Mouse (Mus musculus) embryonic facial prominence, embryonic 11.5 days (tissue): ENCODE measurements around the gene Fbln2. TPM values are rescaled to one million over a fixed set of nuclear protein-coding genes. Genes with fewer than 3 reads are reported as not detected.

ENCODE experiments used
- ATAC-seq: fragments of 200-750 bp; cut with Nextera tagmentation; replicated peaks from 2 replicates; pipeline ENCODE4 v1.8.0; 2017; ENCODE audit warnings: low read depth; ENCODE audit not compliant: insufficient number of reproducible peaks, low FRiP score, low TSS enrichment
- DNase-seq: peaks from one replicate; pipeline ENCODE4 v3.0.0-alpha.2; 2015; ENCODE audit warnings: low spot score
- H3K27ac ChIP-seq: fragments of 300-500 bp; sonication (generic); replicated peaks from 2 replicates; pipeline ENCODE4 v1.5.1; 2014; ENCODE audit warnings: mild to moderate bottlenecking, low read depth, low read length, control low read depth
- H3K27me3 ChIP-seq: fragments of 300-500 bp; sonication (generic); 2 replicates; pipeline ENCODE4 v1.6.1; 2014; ENCODE audit warnings: mild to moderate bottlenecking, low read length, moderate library complexity, mixed read lengths; ENCODE audit not compliant: control insufficient read depth, insufficient read depth
- H3K36me3 ChIP-seq: fragments of 300-500 bp; sonication (generic); replicated peaks from 2 replicates; pipeline ENCODE4 v1.6.1; 2014; ENCODE audit warnings: low read depth, mild to moderate bottlenecking, low read length, moderate library complexity, mixed read lengths; ENCODE audit not compliant: control insufficient read depth, insufficient read depth
- H3K4me1 ChIP-seq: fragments of 300-500 bp; sonication (generic); 2 replicates; pipeline ENCODE4 v1.6.1; 2014; ENCODE audit warnings: low read length, mixed read lengths; ENCODE audit not compliant: control insufficient read depth, insufficient read depth
- H3K4me2 ChIP-seq: fragments of 300-500 bp; sonication (generic); 2 replicates; pipeline ENCODE4 v1.6.1; 2014; ENCODE audit warnings: low read depth, mild to moderate bottlenecking, control low read depth, low read length, moderate library complexity
- H3K4me3 ChIP-seq: fragments of 300-500 bp; sonication (generic); 2 replicates; pipeline ENCODE4 v1.5.1; 2014; ENCODE audit warnings: low read depth, low read length, control low read depth
- H3K9ac ChIP-seq: fragments of 300-500 bp; sonication (generic); replicated peaks from 2 replicates; pipeline ENCODE4 v1.6.1; 2014; ENCODE audit warnings: mild to moderate bottlenecking, control low read depth, low read length
- H3K9me3 ChIP-seq: fragments of 300-500 bp; sonication (generic); replicated peaks from 2 replicates; pipeline ENCODE4 v1.6.1; 2016; ENCODE audit warnings: mild to moderate bottlenecking, low read length, inconsistent platforms, mixed read lengths; ENCODE audit not compliant: control insufficient read depth
- WGBS: fragments of 180-500 bp; shearing (Covaris S2); extraction: QIAGEN DNeasy Blood & Tissue Kit; methylation state at CpG from one replicate; pipeline ENCODE4 v1.1.7; 2014; 5-methylcytosine and 5-hydroxymethylcytosine counted together
- polyA plus RNA-seq: library from polyadenylated mRNA; unstranded; fragments of >200 nt; fragmentation: Nextera tagmentation; extraction: Ambion mirVana; gene quantifications from 2 replicates; pipeline ENCODE4 v1.2.1, GENCODE M21; 2014

Fbln2 gene
- polyA plus RNA-seq, 1 experiment from 2014 or later: 61.9 TPM

DNA sequence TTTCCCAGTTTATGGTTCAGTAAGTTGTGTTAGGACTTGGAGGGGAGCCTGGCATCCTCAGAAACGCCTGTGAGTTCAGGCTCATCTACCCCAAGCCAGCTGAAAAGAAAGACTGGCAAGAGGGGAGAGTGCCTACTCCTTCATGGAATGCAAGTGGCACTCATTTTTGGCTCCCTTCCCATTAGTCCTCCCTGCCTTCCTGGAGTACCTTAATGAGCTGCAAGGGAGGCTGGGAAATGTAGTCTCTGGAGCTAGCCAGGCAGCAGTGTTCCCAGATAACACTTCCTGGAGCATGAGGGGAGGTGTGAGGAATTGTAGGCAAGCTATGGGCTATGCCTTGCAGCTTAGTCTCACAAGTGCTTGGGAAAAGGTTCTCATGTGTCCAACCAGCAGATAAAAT, 95.7 kb downstream of the Fbln2 start:
- DNase-seq (no peak), ATAC-seq (no peak)
- WGBS: 50% methylated on average over 1 of the region's 1 CpGs
- no peak overlapping the region for H3K4me3 ChIP-seq
- H3K9ac ChIP-seq: no peak overlapping the region
- H3K4me1 ChIP-seq: no peaks in the 10 kb centered on the region
- no peaks in the 10 kb centered on the region for H3K27me3 ChIP-seq
- H3K4me2 ChIP-seq: no peak overlapping the region
- no peaks in the 10 kb centered on the region for H3K36me3 ChIP-seq
- H3K27ac ChIP-seq: no peak overlapping the region
- no peaks in the 10 kb centered on the region for H3K9me3 ChIP-seq

- H3K36me3 ChIP-seq: no peaks in the 10 kb centered on the region
- WGBS: 95% methylated on average over 5 of the region's 5 CpGs
- no peak for ATAC-seq
Observed at GRCm38 (mm10) chr6:91311204-91311603, 98.9 kb downstream of the Fbln2 start.

DNA sequence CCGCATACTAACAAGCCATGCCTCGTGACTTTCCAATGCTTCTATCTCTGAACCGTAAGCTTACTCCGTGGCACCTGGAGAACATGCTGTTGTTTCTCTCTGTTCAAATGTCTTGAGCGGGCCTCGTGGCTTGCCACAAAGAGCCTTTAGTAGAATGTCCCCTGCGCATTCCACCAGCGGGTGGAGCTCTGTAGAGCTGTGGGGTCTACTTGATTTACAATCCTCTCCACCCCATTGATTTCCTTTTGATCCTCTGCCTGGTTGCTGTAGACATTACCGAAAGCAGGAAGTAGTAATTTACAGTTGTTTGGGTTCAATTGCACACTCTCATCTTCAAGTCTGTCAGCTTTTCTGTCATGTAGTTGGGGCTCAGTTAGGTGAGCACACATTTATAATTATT, 100.2 kb downstream of the Fbln2 start:
- no peak for ATAC-seq
- H3K4me1 ChIP-seq: no peaks in the 10 kb centered on the region
- no peaks in the 10 kb centered on the region for H3K36me3 ChIP-seq
- H3K4me2 ChIP-seq: no peak overlapping the region
- WGBS: 69% methylated on average over 9 of the region's 9 CpGs
- H3K9ac ChIP-seq: no peak overlapping the region
- H3K4me3 ChIP-seq: no peak overlapping the region
- H3K27me3 ChIP-seq: no peaks in the 10 kb centered on the region
- H3K27ac ChIP-seq: no peak overlapping the region
- H3K9me3 ChIP-seq: no peaks in the 10 kb centered on the region
- no peak for DNase-seq

More at GRCm38 (mm10) chr6:91311204-91311603, 98.9 kb downstream of the Fbln2 start:
- no peak overlapping the region for H3K4me2 ChIP-seq
- no peak overlapping the region for H3K9ac ChIP-seq
- DNase-seq: no peak
- H3K27me3 ChIP-seq: no peaks in the 10 kb centered on the region
- no peaks in the 10 kb centered on the region for H3K4me1 ChIP-seq
- no peak overlapping the region for H3K27ac ChIP-seq
- no peaks in the 10 kb centered on the region for H3K9me3 ChIP-seq
- no peak overlapping the region for H3K4me3 ChIP-seq

Other genes starting within 250 kb of the Fbln2 start
- 6.1 and 8.9 TPM in 2 replicates for gene Iqsec1, start 223.8 kb upstream of the Fbln2 start, polyA plus RNA-seq
- 6.7 and 8.9 TPM in 2 replicates for gene Nup210, start 95.6 kb upstream of the Fbln2 start, polyA plus RNA-seq
- gene Hdac11, start 55.8 kb upstream of the Fbln2 start, polyA plus RNA-seq: 11.0 TPM in 2 replicates
- gene Wnt7a, start 198.9 kb downstream of the Fbln2 start, polyA plus RNA-seq: 0.82 and 1.3 TPM in 2 replicates